Mouse (Mus musculus) kidney, adult 11 months (tissue): Measurements from ENCODE around the gene Zbtb8a.
"Not testable (repeated sequence)": the region's sequence is repeated elsewhere in the genome, so short reads cannot be mapped to it uniquely, and the experiment has no call there.

Experiments used
- DNase-seq: peaks from one replicate; pipeline ENCODE4 v3.0.0; 2022

Gene Zbtb8a

DNA sequence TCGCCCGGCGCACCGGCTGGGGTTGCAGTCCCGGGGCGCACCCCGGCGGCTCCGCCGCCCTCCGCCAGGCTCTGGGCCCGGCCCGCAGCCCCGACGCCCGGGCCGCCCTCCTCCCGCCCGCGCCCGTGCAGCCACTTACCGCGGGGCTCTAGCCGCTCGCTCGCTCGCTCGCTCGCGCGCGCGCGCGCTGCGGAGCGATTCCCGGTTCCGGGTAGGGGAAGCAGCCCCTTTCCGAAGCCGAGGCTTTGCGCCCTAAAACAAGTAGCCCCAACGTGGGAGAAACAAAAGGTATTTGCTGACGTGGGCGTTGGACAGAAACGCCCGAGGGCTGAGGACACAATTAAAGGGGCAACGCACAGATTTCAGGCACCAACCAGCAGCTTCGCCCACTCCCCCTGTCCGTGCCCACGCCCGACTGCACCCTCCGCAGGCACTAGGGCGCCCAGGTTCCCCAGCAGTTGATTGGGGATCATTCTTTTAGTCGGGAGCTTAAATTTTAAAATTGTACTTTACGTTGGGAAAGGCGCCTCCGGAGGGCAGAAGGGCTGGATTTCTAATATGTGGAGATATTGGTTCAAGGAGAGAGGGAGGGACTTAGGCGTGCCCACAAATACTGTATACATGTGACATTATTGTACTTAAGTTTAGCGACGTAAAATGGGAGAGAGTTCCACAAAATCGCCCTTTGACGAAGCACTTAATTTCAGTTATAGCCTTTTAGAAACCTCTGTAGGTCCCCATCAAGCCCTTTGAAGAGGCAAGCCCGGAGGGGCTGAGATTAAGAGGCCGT, at the start of gene Zbtb8a:
TSS of gene Zbtb8a (minus strand) at position 516 of the 790 bp plus-strand sequence.
- DNase-seq: peak; percentile 33

DNA sequence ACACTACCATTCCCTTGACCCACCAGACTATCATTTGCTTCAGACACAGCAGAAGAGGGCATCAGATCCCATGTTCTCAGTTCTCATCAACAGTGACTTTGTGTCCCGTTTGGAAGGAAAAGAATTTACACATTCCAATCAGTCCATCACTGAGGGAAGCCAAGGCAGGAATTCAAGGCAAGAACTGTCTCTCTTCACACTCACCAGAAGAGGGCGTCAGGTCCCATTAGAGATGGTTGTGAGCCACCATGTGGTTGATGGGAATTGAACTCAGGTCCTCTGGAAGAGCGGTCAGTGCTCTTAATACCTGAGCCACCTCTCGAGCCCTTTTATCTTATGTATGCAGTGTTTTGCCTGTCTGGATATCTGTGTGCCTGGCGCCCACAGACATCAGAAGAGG, 40.4 kb upstream of the Zbtb8a start:
- no peak for DNase-seq

DNA sequence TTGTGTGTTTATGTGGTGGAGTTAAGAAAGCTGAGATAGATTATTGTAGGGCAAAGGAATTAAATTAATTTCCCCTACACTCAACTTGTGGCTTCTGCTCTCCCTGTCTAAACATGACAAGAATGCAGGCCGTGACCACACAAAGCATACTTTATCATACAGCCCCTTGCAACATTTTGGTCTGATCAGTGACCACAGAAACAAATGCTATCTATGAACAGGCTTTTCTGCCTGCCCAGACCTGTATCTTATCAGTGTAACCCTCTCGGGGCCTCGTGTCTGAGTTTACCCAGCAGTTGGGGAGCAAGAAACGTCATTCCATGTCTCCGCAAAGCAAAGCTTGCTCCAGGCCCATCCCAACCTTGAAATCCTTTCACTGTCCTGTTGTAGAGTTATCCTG, 38.6 kb upstream of the Zbtb8a start:
- no peak for DNase-seq

GRCm38 (mm10) chr4:129415892-129416291, 38.0 kb upstream of the Zbtb8a start:
- no peak for DNase-seq

DNA sequence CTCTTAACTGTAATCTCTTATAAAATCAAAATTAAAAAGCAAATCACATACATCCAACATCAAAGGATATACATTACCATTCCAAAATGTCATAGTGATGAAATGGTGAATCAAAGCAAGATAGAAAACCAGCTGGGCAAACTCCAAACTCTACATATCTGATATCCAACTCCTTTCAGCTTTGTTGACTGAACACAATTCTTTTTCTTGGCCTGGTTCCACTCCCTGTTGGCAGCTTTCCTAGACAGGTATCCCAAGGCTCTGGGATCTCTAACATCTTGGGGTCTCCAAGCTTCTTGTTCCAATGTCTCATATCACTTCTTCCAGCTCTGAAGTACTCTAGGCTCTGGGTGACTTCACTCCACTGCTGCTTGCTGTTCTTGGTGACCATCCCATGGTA, 33.1 kb upstream of the Zbtb8a start:
- DNase-seq: no peak

DNA sequence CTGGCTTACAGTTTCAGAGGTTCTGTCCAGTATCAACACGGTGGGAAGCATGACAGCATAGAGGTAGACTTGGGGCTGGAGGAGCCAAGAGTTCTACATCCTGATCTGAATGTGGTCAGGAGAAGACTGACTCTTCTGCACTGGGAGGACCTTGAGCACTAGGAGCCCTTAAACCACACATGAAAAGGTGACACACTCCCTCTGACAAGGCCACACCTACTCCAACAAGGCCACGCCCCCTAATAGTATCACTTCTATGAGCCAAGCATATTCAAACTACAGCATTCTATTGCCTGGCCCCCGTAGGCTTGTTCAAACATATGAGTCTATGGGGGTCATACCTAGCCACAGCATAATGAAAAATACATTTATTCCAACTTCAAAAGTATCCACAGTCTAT, 32.6 kb upstream of the Zbtb8a start:
- DNase-seq: not testable (repeated sequence)

DNA sequence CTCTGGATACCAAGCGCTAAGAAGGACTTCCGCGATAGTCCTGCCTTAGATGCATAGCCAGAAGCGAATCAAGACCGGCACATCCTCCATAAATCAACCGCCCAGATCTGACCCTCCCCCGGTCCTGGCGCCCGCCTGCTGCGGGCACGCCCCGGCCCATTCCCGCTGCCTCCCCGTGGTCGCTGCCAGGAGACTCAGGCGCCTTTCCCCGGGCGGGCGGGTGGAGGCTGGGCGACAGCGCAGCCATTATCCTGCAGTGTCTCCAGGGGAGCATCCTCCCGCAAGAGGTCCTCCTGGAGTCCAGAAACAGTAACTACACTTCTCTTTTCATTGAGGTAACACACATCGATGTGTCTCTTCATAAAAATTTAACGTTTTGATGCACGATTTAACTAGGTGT, 28.5 kb upstream of the Zbtb8a start:
- peak; percentile 68 for DNase-seq

DNA sequence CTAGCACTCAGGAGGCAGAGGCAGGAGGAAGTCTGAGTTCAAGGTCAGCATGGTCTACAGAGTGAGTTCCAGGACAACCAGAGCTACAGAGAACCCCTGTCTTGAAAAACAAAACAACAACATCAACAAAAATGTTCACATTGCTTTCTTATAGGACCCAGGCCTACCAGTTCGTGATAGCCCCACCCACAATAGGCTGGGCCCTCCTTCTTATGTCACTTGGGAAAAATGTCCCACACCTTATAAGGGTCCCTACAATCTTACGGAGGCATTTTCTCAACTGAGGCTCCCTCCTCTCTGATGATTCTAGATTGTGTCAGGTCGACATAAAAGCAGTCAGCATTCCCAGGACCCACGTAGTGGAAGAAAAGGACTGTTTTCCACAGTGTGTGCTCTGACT, 21.9 kb upstream of the Zbtb8a start:
- no peak for DNase-seq

DNA sequence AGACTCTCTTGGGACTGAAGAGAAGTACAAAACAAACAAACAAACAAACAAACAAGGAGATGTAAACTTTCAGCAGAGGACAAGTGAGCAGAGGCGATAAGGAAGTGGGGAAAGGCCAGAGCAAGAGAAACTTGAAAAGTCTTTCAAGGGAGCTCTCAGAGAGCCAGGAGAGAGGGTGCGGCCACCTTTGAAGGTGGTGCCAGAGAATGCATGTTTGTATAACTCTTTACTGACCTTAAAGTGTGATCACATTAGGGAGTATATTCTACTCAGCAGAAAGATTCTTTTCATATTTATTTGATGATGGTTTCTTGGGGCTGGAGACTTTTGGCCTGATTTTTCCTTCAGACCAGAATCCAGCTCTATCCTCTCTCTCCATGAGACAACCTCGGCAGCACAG, 19.0 kb upstream of the Zbtb8a start:
- DNase-seq: no peak

GRCm38 (mm10) chr4:129394089-129394870, 16.4 kb upstream of the Zbtb8a start:
- DNase-seq: no peak

GRCm38 (mm10) chr4:129390936-129391557, 13.1 kb upstream of the Zbtb8a start:
- DNase-seq: no peak

- no peak for DNase-seq
Observed at GRCm38 (mm10) chr4:129390216-129390743, 12.4 kb upstream of the Zbtb8a start.

- no peak for DNase-seq
Observed at GRCm38 (mm10) chr4:129388404-129388803, 10.5 kb upstream of the Zbtb8a start.

DNA sequence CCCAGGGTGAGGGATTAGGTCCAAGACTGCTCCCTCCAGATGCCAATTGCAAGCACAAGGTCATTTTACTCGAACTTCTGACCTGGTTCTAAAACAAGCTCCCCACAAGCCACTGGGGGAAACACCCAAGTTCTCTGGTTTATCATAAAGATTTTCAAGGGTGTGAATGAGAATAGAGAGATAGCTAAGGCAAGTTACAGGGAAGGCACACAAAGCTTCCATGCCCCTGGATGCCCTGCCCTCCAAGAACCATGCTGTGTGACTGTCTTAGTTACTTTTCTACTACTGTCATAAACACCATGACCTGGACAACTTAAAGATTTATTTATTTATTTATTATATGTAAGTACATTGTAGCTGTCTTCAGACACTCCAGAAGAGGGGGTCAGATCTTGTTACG, 9.1 kb upstream of the Zbtb8a start:
- DNase-seq: no peak

GRCm38 (mm10) chr4:129386269-129386946, 8.5 kb upstream of the Zbtb8a start:
- DNase-seq: no peak

GRCm38 (mm10) chr4:129385685-129386084, 7.8 kb upstream of the Zbtb8a start:
- no peak for DNase-seq

- DNase-seq: peak; percentile 28
Observed at GRCm38 (mm10) chr4:129384440-129384839, 6.5 kb upstream of the Zbtb8a start.

DNA sequence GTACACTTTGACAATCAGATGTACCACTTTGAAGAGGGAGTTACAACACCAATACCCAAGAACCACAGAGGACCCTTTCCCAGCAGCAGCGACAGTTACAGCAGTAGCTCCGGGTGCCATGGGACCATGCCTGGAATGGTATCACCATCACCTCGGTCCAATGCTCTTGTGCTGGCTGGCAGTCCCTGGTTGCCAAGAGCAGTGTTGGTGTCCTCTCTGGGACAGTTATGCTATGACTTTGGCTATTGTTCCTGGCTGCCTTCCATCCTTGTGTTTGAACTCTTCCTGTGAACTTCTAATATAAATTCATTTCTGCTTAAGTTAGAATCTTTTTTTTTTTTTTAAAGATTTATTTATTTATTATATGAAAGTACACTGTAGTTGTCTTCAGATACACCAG, 5.7 kb upstream of the Zbtb8a start:
- DNase-seq: no peak

- DNase-seq: peak; percentile 17
Observed at GRCm38 (mm10) chr4:129382488-129382887, 4.6 kb upstream of the Zbtb8a start.

- no peak for DNase-seq
Observed at GRCm38 (mm10) chr4:129382029-129382428, 4.1 kb upstream of the Zbtb8a start.

GRCm38 (mm10) chr4:129381148-129381547, 3.2 kb upstream of the Zbtb8a start:
- DNase-seq: no peak

DNA sequence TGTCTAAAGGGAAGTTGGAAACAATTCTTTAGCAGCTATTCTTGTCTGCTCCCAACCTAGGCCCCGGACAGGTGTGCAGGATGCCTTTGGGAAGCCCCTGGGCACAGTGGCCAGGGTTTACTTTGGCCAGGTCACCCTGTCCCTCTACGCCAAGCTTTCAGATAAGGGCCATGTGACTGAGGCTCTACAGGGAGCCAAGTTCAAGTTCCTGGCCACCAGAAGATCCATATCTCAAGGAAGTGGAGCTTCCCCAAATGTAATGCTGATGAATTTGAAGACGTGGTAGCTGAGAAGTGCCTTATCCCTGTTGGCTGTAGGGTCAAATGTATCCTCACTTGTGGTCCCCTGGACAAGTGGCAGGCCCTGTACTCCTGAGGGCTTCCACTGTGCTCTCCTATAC, 1.9 kb upstream of the Zbtb8a start:
- DNase-seq: no peak

DNA sequence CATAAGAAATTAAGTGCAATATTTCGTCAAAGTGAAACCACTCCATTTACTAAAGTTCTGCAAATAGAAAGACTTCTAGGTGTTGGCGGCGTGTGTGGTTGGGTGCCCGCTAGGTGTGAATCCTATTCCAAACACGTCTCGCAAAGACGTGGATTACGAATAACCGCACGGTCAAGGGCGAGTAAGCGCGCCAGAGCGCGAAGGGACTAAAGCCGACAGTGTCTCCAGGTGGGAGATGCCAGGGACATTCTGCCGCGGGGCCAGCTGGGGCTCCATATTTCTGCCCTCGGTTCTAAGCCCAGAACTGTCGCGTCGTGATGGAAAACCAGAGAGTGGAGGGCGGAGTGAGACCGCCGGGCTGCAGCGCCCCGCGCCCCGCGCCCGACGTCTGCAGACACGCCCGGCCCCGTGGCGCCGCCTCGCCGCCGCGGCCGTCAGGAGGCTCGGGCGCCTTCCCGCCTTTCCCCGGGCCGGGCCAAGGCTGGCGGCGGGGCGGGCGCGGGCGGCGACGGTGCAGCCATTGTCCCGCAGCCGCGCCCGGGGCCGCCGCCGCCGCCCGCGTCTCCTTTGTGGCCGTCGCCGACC, 863 bp downstream of the Zbtb8a start:
- DNase-seq: peak; percentile 40
